Mouse (Mus musculus): ENCODE measurements around the gene Gnb2. TPM values are rescaled to one million over a fixed set of nuclear protein-coding genes. Genes with fewer than 3 reads are reported as not detected.
A peak's percentile ranks its signal among the peaks of the same experiment; 100 is the strongest.

Gnb2 gene
- polyA plus RNA-seq, 1 experiment from 2014 or later = 257 TPM

GRCm38 (mm10) chr5:137514811-137515210 lies 18.5 kb downstream of the Gnb2 start:
- peaks cover 20% of the 10 kb centered on the region for H3K4me1 ChIP-seq (ENCODE audit: control insufficient read depth, insufficient read depth, low read length)
- H3K9me3 ChIP-seq (replicated peaks; ENCODE audit: control insufficient read depth, low read length) = no peaks in the 10 kb centered on the region
- H3K27ac ChIP-seq (ENCODE audit: low read length) = no peak overlapping the region
- H3K27me3 ChIP-seq (ENCODE audit: control insufficient read depth, insufficient read depth, low read length) = no peaks in the 10 kb centered on the region
- no peak overlapping the region for H3K4me2 ChIP-seq (ENCODE audit: low read depth, low read length)
- H3K4me3 ChIP-seq (replicated peaks; ENCODE audit: low read length) = no peak overlapping the region
- no peak for ATAC-seq (ENCODE audit: insufficient read depth, low FRiP score)
- 0 out of 2 replicates have a peak, but pooled peaks cover 9% of the 10 kb centered on the region for H3K36me3 ChIP-seq (ENCODE audit: control insufficient read depth, insufficient read depth, low read length)
- no peak overlapping the region for H3K9ac ChIP-seq (ENCODE audit: low read length)
- WGBS = 87% methylated on average over 3 of the region's 3 CpGs

GRCm38 (mm10) chr5:137513951-137514721 lies 19.2 kb downstream of the Gnb2 start:
- no peak overlapping the region for H3K27ac ChIP-seq (ENCODE audit: low read length)
- no peak overlapping the region for H3K4me2 ChIP-seq (ENCODE audit: low read depth, low read length)
- no peaks in the 10 kb centered on the region for H3K9me3 ChIP-seq (replicated peaks; ENCODE audit: control insufficient read depth, low read length)
- H3K9ac ChIP-seq (ENCODE audit: low read length) = peak overlapping the region; percentile 39; the same call in 1 of the 2 replicates
- H3K4me1 ChIP-seq (ENCODE audit: control insufficient read depth, insufficient read depth, low read length) = peaks cover 20% of the 10 kb centered on the region
- H3K4me3 ChIP-seq (replicated peaks; ENCODE audit: low read length) = no peak overlapping the region
- 86% methylated on average over 12 of the region's 12 CpGs for WGBS
- H3K27me3 ChIP-seq (ENCODE audit: control insufficient read depth, insufficient read depth, low read length) = no peaks in the 10 kb centered on the region
- H3K36me3 ChIP-seq (ENCODE audit: control insufficient read depth, insufficient read depth, low read length) = 0 out of 2 replicates have a peak, but pooled peaks cover 3% of the 10 kb centered on the region
- no peak for ATAC-seq (ENCODE audit: insufficient read depth, low FRiP score)

- Histone ChIP-seq H3K4me3 (replicated peaks; ENCODE audit: low read length) (no peak overlapping the region), H3K36me3 (ENCODE audit: control insufficient read depth, insufficient read depth, low read length) (no peaks in the 10 kb centered on the region), H3K4me1 (ENCODE audit: control insufficient read depth, insufficient read depth, low read length) (peaks cover 20% of the 10 kb centered on the region), H3K27me3 (ENCODE audit: control insufficient read depth, insufficient read depth, low read length) (no peaks in the 10 kb centered on the region), H3K9ac (ENCODE audit: low read length) (no peak overlapping the region), H3K9me3 (replicated peaks; ENCODE audit: control insufficient read depth, low read length) (no peaks in the 10 kb centered on the region), H3K4me2 (ENCODE audit: low read depth, low read length) (no peak overlapping the region), H3K27ac (ENCODE audit: low read length) (no peak overlapping the region)
- WGBS = 74% methylated on average over 11 of the region's 11 CpGs
- ATAC-seq (ENCODE audit: insufficient read depth, low FRiP score) = no peak
Measured at GRCm38 (mm10) chr5:137512847-137513794, 20.2 kb downstream of the Gnb2 start.

- peak overlapping the region; percentile 94 for H3K4me3 ChIP-seq (replicated peaks; ENCODE audit: low read length)
- peak overlapping the region; percentile 99 for H3K9ac ChIP-seq (ENCODE audit: low read length)
- no peaks in the 10 kb centered on the region for H3K36me3 ChIP-seq (ENCODE audit: control insufficient read depth, insufficient read depth, low read length)
- ATAC-seq (ENCODE audit: insufficient read depth, low FRiP score) = no peak
- H3K4me1 ChIP-seq (ENCODE audit: control insufficient read depth, insufficient read depth, low read length) = peaks cover 20% of the 10 kb centered on the region
- no peaks in the 10 kb centered on the region for H3K9me3 ChIP-seq (replicated peaks; ENCODE audit: control insufficient read depth, low read length)
- H3K27me3 ChIP-seq (ENCODE audit: control insufficient read depth, insufficient read depth, low read length) = no peaks in the 10 kb centered on the region
- no peak overlapping the region; the same call in 1 of the 2 replicates for H3K27ac ChIP-seq (ENCODE audit: low read length)
- 51% methylated on average over 3 of the region's 3 CpGs for WGBS
- peak overlapping the region; percentile 89 for H3K4me2 ChIP-seq (ENCODE audit: low read depth, low read length)
Measured at GRCm38 (mm10) chr5:137511706-137512105, 21.6 kb downstream of the Gnb2 start.

- WGBS = under 1% methylated on average over 50 of the region's 83 CpGs
- H3K27ac ChIP-seq (ENCODE audit: low read length) = peak overlapping the region; percentile 79
- peak overlapping the region; percentile 89 for H3K4me2 ChIP-seq (ENCODE audit: low read depth, low read length)
- no peaks in the 10 kb centered on the region for H3K36me3 ChIP-seq (ENCODE audit: control insufficient read depth, insufficient read depth, low read length)
- H3K4me3 ChIP-seq (replicated peaks; ENCODE audit: low read length) = peak overlapping the region; percentile 94
- peak overlapping the region; percentile 99 for H3K9ac ChIP-seq (ENCODE audit: low read length)
- no peaks in the 10 kb centered on the region for H3K9me3 ChIP-seq (replicated peaks; ENCODE audit: control insufficient read depth, low read length)
- H3K27me3 ChIP-seq (ENCODE audit: control insufficient read depth, insufficient read depth, low read length) = no peaks in the 10 kb centered on the region
- peak; percentile 34; the same call in 1 of the 2 replicates for ATAC-seq (ENCODE audit: insufficient read depth, low FRiP score)
- H3K4me1 ChIP-seq (ENCODE audit: control insufficient read depth, insufficient read depth, low read length) = peaks cover 20% of the 10 kb centered on the region
Measured at GRCm38 (mm10) chr5:137510573-137511390, 22.5 kb downstream of the Gnb2 start.

- peak overlapping the region; percentile 94 for H3K4me3 ChIP-seq (replicated peaks; ENCODE audit: low read length)
- ATAC-seq (ENCODE audit: insufficient read depth, low FRiP score) = peak; percentile 79
- H3K36me3 ChIP-seq (ENCODE audit: control insufficient read depth, insufficient read depth, low read length) = no peaks in the 10 kb centered on the region
- no peaks in the 10 kb centered on the region for H3K27me3 ChIP-seq (ENCODE audit: control insufficient read depth, insufficient read depth, low read length)
- 2% methylated on average over 42 of the region's 52 CpGs for WGBS
- H3K27ac ChIP-seq (ENCODE audit: low read length) = peak overlapping the region; percentile 79
- peaks cover 20% of the 10 kb centered on the region for H3K4me1 ChIP-seq (ENCODE audit: control insufficient read depth, insufficient read depth, low read length)
- peak overlapping the region; percentile 99 for H3K9ac ChIP-seq (ENCODE audit: low read length)
- H3K9me3 ChIP-seq (replicated peaks; ENCODE audit: control insufficient read depth, low read length) = no peaks in the 10 kb centered on the region
- H3K4me2 ChIP-seq (ENCODE audit: low read depth, low read length) = peak overlapping the region; percentile 89
Measured at GRCm38 (mm10) chr5:137510014-137510501, 23.3 kb downstream of the Gnb2 start.

GRCm38 (mm10) chr5:137504041-137504440 lies 29.3 kb downstream of the Gnb2 start:
- no peak for ATAC-seq (ENCODE audit: insufficient read depth, low FRiP score)
- H3K27ac ChIP-seq (ENCODE audit: low read length) = no peak overlapping the region

GRCm38 (mm10) chr5:137502667-137503110 lies 30.6 kb downstream of the Gnb2 start:
- Histone ChIP-seq H3K4me3 (replicated peaks; ENCODE audit: low read length) (peak overlapping the region; percentile 86), H3K9me3 (replicated peaks; ENCODE audit: control insufficient read depth, low read length) (no peaks in the 10 kb centered on the region), H3K4me2 (ENCODE audit: low read depth, low read length) (peak overlapping the region; percentile 75), H3K9ac (ENCODE audit: low read length) (peak overlapping the region; percentile 88), H3K27ac (ENCODE audit: low read length) (peak overlapping the region; percentile 93), H3K36me3 (ENCODE audit: control insufficient read depth, insufficient read depth, low read length) (no peaks in the 10 kb centered on the region), H3K27me3 (ENCODE audit: control insufficient read depth, insufficient read depth, low read length) (no peaks in the 10 kb centered on the region), H3K4me1 (ENCODE audit: control insufficient read depth, insufficient read depth, low read length) (peaks cover 15% of the 10 kb centered on the region)
- ATAC-seq (ENCODE audit: insufficient read depth, low FRiP score) = peak; percentile 89
- WGBS = under 1% methylated on average over 30 of the region's 30 CpGs

More at GRCm38 (mm10) chr5:137504041-137504440, 29.3 kb downstream of the Gnb2 start:
- Histone ChIP-seq H3K9me3 (replicated peaks; ENCODE audit: control insufficient read depth, low read length) (no peaks in the 10 kb centered on the region), H3K36me3 (ENCODE audit: control insufficient read depth, insufficient read depth, low read length) (no peaks in the 10 kb centered on the region), H3K4me2 (ENCODE audit: low read depth, low read length) (no peak overlapping the region), H3K27me3 (ENCODE audit: control insufficient read depth, insufficient read depth, low read length) (no peaks in the 10 kb centered on the region), H3K9ac (ENCODE audit: low read length) (no peak overlapping the region), H3K4me3 (replicated peaks; ENCODE audit: low read length) (no peak overlapping the region), H3K4me1 (ENCODE audit: control insufficient read depth, insufficient read depth, low read length) (peaks cover 15% of the 10 kb centered on the region)
- 74% methylated on average over 6 of the region's 6 CpGs for WGBS
